Mouse (Mus musculus) cortical plate, adult 2 months (tissue): ENCODE results near the gene Kif5a.

Source experiments
- CTCF ChIP-seq: fragments of 200-500 bp; IDR thresholded peaks from 2 replicates; pipeline ENCODE4 v1.5.1; 2011; ENCODE audit warnings: mild to moderate bottlenecking, control low read depth, low read length; ENCODE audit not compliant: insufficient read depth; ENCODE audit errors: extremely low read depth
- POLR2A ChIP-seq: fragments of 200-500 bp; IDR thresholded peaks from 2 replicates; pipeline ENCODE4 v1.6.1; 2011; ENCODE audit warnings: mild to moderate bottlenecking, low read length, control low read depth; ENCODE audit not compliant: insufficient read depth; ENCODE audit errors: extremely low read depth

- TF ChIP-seq CTCF (no peak), POLR2A (no peak)
These were observed 64.1 kb downstream of the Kif5a start for GRCm38 (mm10) chr10:127199068-127199467.
